Mouse (Mus musculus) lung, adult 2 months (tissue): Measurements from ENCODE around the gene Socs4.

Source experiments
- CTCF ChIP-seq: fragments of 200-500 bp; IDR thresholded peaks from 2 replicates; pipeline ENCODE4 v1.5.1; 2011; ENCODE audit warnings: mild to moderate bottlenecking, low read length, control low read depth; ENCODE audit not compliant: insufficient read depth
- POLR2A ChIP-seq: fragments of 200-500 bp; IDR thresholded peaks from 2 replicates; pipeline ENCODE4 v1.6.1; 2011; ENCODE audit warnings: low read depth, mild to moderate bottlenecking, control low read depth, low read length, borderline replicate concordance; ENCODE audit errors: extremely low read depth

DNA sequence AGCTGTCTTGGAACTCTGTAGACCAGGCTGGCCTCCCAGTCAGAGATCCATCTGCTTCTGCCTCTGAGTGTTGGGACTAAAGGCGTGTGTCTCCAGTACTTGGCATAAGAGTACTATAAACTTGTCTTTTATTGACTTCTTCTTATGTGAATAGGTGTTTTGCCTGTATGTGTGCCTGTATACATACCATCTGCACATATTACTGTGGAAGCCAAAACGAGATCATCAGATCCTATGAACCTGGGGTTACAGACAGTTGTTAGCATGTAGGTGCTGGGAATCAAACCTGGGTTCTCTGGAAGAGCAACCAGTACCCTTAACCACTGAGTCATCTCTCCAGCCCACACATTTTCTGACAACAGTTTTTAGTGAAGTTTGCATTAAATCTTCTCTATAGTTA is 7.0 kb upstream of the Socs4 start:
- TF ChIP-seq CTCF (no peak), POLR2A (no peak)
